Mouse (Mus musculus) small intestine, adult 2 months (tissue): ENCODE measurements around the gene Siva1.

Experiments used
- CTCF ChIP-seq: fragments of 200-500 bp; IDR thresholded peaks from 2 replicates; pipeline ENCODE4 v1.5.1; 2012; ENCODE audit warnings: low read depth, mild to moderate bottlenecking, control low read depth, inconsistent platforms, low read length, moderate library complexity, mixed read lengths; ENCODE audit not compliant: insufficient replicate concordance, insufficient read length; ENCODE audit errors: extremely low read depth
- POLR2A ChIP-seq: fragments of 200-500 bp; IDR thresholded peaks from 2 replicates; pipeline ENCODE4 v1.6.1; 2012; ENCODE audit warnings: low read depth, mild to moderate bottlenecking, control low read depth, inconsistent platforms, low read length, moderate library complexity

DNA sequence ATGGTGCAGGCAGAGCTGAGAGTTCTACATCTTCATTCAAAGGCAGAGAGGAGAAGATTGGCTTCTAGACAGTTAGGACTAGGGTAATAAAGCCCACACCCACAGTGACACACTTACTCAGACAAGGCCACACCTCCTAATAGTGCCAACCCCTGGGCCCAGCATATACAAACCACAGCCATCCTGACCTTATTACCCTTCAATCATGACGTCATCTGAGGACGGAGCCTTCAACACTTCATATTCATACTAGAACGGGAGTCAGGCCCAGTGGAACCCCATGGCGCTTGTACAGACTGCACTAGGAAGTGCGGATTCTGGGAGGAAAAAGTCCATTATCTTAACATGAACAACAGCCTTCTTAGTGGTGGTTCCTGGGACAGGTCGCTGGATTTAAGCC lies 1.4 kb upstream of the Siva1 start:
- TF ChIP-seq POLR2A (no peak), CTCF (no peak)
